Mouse (Mus musculus) gastrocnemius, adult 18-20 months (tissue): Measurements from ENCODE around the gene Psme3. TPM values are rescaled to one million over a fixed set of nuclear protein-coding genes. Genes with fewer than 3 reads are reported as not detected.

Experiments used
- DNase-seq: peaks from one replicate; pipeline ENCODE4 v3.0.0; 2021; ENCODE audit warnings: low spot score
- long read RNA-seq, 2 experiments: library from polyadenylated mRNA; stranded (forward); transcript quantifications; one replicate each; pipeline ENCODE4 v2.0.0; 2021
- total RNA-seq, 2 experiments: library from RNA; stranded (reverse); gene quantifications; 2 replicates each; pipeline ENCODE4 v1.2.3; 2021

Gene Psme3
- 10 to 100 TPM; 66.4 to 81.3 TPM for total RNA-seq
- long read RNA-seq, experiment 1, transcript Psme3-201 (11 exons, 2,664 nt): major isoform, 23 of 40 reads
- long read RNA-seq, experiment 1, partial matches to known transcripts: 11 of 40 reads
- long read RNA-seq, experiment 1, other reads (novel, unspliced or antisense): 4 of 40 reads
- long read RNA-seq, experiment 2, transcript Psme3-201 (11 exons, 2,664 nt): major isoform, 31 of 46 reads
- long read RNA-seq, experiment 2, partial matches to known transcripts: 2 of 46 reads
- long read RNA-seq, experiment 2, other reads (novel, unspliced or antisense): 11 of 46 reads

- peak; percentile 93 for DNase-seq
These were observed at the start of gene Psme3 for GRCm38 (mm10) chr11:101315665-101316500. Gene Psme3, plus strand, starts transcription at chr11:101316213.

DNA sequence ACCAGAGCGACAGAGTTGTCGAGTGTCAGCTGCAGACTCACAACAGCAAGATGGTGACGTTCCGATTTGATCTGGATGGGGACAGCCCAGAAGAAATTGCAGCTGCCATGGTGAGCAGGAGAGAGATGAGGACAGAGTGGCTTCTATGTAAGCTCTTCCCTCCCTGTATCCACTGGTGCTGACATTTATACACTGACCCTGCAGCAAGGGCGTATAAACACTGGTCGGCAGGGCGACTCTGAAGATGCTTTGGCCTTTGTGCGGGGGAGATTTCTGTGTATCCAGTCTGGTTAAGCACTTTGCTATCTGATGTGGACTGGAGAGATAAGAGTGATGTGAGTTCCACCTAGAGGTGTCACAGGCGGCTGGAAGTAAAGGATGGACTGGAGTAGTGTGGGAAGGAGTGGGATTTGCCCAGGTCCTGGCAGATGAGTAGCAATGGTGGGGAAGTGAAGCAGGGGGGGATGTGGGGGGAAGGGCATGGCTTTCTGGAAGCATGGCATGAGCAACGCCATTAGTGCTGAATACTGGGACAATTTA lies 46.4 kb upstream of the Psme3 start:
- DNase-seq: no peak

DNA sequence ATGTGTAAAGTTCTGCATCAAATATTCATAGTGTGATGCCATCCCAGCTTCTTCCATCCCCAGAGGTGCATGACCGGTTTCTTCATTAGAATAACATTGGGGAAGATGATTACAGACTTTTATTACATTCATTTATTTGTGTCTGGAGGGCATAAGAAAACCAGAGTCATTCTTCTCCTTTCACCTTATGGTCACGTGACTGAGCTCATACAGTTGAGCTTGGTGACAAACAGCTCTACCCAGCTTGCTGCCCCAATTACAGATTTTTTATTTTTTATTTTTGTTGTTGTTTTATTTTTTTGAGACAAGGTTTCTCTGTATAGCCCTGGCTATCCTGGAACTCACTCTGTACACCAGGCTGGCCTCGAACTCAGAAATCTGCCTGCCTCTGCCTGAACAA lies 43.6 kb upstream of the Psme3 start:
- no peak for DNase-seq

- DNase-seq: no peak
These were observed 40.7 kb upstream of the Psme3 start for GRCm38 (mm10) chr11:101275309-101275708.

DNA sequence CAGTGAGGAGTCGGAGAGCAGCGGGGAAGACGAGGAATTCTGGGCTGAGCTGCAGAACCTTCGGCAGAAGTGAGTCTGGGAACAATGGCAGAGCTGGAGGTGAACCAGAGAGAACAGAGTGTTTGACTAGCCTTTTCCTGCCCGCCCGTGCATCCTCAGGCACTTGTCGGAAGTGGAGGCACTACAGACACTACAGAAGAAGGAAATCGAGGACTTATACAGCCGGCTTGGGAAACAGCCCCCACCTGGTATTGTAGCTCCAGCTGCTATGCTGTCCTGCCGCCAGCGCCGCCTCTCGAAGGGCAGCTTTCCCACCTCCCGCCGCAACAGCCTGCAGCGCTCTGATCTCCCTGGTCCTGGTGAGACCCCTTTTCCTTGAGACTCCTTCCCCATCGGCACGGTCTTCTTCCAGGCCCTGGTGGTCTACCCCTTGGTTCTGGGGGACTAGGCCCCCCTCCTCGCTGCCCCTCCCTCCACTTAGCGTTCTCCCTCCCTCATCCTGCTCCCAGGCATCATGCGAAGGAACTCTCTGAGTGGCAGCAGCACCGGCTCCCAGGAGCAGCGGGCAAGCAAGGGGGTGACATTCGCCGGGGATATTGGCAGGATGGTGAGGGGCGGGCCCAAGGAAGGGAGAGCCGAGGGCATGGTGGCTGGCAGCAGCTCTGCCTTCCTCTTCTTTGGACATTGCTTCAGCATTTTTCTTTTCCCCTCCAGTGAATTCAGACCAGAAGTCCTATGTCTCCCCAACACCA lies 39.5 kb upstream of the Psme3 start:
- no peak for DNase-seq

- no peak for DNase-seq
These were observed 38.4 kb upstream of the Psme3 start for GRCm38 (mm10) chr11:101277381-101278222.

DNA sequence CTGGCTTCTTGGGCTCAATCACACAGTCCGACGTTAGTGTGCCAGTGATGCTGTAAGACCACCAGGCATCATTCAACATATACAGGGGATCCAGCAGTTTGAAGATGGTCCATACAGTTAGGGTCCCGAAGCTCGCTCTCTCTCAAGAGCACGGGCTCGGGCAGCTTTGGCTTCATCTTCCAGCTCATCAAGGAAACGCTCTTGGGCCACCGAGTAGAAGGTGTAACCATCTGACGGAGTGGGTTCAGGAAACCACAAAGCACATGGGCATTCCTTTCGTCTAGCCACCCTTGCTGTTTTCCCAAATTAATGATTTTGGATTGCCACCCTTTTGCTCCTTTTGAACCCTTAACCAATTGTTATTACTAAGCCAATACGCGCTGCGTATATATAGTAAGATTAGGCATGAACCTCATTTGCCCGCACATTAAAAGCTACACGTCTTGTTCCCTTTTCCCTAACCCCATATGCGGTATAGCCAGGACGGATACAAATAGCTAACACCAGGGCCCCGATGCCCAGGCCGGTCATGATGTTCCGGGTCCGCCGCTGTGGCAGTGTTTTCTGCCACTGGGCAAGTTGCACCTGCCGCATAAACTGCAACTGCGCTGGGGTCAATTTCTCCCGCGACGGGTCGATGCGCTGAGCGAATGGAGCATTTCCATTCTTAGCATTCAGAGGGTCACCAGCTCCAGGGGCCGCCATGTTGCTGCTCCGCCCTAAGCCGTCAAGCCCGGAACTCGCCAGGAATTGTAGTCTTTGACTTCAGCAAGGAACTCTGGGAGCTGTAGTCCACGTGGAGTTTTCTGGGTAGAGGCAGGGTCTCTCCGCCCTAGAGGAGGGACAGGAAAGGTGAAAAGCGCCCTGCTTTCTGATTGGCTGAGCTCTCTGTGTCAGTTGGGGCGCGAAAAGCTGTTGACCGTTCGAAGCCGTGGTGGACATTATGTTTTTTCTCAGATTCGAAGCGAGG lies 37.5 kb upstream of the Psme3 start, which contains the start of the genes Cntd1 and Coa3:
TSS of gene Cntd1 (plus strand) at position 790 of the 970 bp plus-strand sequence.
TSS of gene Coa3 (minus strand) at position 892 of the 970 bp plus-strand sequence.
- DNase-seq: peak; percentile 88

DNA sequence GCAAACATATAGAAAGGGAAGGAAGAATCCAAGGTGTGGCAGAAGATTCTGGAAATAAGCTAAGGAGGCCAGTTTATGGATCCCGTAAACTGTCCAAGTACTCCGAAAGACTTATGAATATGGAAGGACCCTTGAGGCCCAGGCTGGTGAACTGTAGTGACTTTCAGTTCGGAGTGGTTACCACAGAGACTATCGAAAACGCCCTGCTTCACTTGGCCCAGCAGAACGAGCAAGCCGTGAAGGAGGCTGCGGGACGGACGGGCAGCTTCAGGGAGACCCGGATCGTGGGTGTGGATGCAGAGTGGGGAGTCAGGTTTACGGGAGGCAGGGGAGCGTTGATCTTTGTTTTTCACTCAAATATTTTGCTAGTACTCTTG lies 36.8 kb upstream of the Psme3 start:
- DNase-seq: no peak

DNA sequence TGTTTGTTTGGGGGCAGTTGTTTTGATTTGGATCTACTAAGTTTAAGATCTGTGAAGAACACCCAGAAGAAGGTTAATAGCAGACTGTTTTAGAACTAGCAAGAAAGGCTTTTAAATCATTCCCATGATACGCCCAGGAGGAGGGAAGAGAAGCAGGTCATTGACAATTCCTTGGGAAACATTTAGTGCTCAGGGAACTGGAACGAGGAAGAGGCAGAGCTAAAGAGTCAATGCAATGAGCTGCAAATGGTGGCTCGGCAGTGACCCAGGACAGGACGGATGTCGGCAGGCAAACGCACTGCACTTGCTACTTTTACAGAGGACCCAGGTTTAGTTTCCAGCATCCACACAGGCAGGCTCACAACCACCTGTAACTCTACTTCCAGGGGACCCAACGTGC lies 35.2 kb upstream of the Psme3 start:
- DNase-seq: no peak

DNA sequence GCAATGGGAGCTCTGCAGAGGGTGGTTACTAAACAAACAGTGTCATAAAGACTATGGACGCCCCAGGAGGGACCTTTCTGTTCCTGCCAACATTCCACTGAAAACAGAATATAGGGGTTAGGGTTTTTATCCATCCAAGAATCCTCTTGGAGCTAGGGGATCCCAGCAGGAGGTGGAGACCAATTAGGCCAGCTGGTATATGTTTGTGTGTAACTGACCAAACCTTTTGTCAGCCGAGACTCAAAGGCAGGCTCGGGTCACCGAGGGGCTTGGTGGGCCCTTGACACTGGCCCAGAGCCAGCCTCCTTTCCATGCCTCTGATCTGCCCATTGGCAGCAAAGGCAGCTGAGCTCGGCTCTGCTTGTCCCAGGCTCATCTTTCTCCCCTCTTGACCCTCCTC lies 33.1 kb upstream of the Psme3 start:
- DNase-seq: no peak

DNA sequence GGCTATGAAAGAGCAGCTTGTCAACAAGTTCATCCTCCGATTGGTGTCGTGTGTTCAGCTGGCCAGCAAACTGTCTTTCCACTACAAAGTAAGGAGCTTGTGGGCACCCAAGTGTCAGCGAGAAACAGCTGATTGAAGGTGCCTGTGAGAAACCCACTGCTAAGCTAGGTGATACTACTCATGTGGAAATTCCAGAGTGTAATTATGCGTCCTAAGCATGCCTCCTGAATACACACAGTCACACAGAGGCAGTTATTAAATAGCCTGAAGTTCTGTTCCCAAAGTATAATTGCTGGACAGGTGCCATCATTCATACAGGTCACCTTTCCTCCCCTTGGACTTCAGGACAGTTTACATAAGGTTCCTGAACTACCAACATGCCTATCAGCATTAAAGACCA lies 32.2 kb upstream of the Psme3 start:
- DNase-seq: no peak

DNA sequence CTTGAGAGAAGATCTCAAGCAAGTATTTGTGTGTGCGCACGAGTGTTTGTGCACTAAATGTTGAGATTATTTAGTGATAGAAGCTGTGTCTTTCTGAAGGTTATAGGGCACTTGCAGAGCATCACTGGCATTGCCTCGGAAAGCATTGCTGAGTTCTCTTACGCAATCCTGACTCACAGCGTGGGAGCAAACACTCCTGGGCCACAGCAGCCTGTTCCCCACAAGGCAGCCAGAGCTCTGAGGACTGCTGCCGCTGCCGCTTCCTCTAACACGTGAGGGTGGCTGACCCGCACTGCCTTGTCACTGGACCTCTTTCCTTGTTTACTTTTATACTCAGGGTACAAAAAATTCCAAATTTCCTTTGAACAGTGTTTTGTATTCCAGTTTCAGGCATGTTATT lies 28.7 kb upstream of the Psme3 start:
- no peak for DNase-seq

- DNase-seq: no peak
These were observed 24.8 kb upstream of the Psme3 start for GRCm38 (mm10) chr11:101291231-101291630.

DNA sequence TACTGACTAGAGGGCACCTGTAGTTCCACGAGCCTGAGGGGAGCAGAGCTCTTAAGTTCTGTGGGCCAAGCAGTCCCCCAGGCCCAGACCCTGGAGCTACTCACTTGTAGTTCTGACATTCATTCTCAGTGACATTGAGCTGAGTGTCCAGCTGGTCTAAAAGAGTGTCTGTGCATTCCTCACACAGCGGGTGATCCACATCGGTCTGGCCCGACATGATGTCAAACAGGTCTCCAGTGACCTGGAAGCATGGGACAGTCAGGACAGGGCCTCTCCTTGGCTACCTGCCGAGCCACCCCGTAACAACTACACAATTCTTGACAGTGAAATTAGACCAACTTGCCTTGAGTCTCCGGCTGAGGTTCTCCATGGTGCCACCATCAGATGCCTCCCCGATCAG lies 20.8 kb upstream of the Psme3 start:
- no peak for DNase-seq

DNA sequence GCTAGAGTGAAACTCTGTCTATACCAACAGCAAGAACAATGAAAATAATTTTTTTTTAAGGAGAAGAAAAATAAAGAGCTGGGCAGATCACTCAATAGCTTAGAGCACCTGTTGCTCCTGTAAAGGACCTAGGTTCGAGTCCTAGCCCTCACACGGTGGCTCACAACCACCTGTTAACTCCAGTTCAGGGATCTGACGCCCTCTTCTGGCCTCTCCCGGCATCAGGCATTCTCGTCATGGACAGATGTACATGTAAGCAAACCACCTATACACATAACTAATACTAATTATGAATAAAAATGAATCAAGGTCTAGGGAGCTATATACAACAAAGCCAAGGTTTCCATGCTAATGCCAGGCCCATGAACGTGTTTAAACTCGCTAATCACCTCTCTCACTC lies 15.1 kb upstream of the Psme3 start:
- no peak for DNase-seq

GRCm38 (mm10) chr11:101301299-101302003 lies 14.6 kb upstream of the Psme3 start:
- DNase-seq: no peak

GRCm38 (mm10) chr11:101302004-101302798 lies 13.8 kb upstream of the Psme3 start, which contains the start of gene Becn1:
Gene Becn1, minus strand, starts transcription at chr11:101302286.
- peak; percentile 96 for DNase-seq

GRCm38 (mm10) chr11:101307744-101308143 lies 8.3 kb upstream of the Psme3 start:
- no peak for DNase-seq
